ENCODE assay signal across 13 mouse cellular contexts in genomic region chr7:135017531-135017930, GRCm38 (mm10).
"Had no signal": no experiment of that assay in that cellular context is flagged by ENCODE, and none has a peak within 500 bp of the region (broad histone marks: within the 10 kb centered on the region; RNA-seq: fewer than 3 reads in every experiment).

No protein-coding gene starts in this region.

- ATAC-seq: hindbrain, postnatal 0 days had no signal

- H3K9me3 ChIP-seq: midbrain, embryonic 12.5 days; neural tube, embryonic 13.5 days had no signal

- H3K4me2 ChIP-seq: midbrain, embryonic 12.5 days; neural tube, embryonic 13.5 days had no signal

- H3K27ac ChIP-seq: hindbrain, postnatal 0 days; liver, embryonic 14.5 days; midbrain, embryonic 12.5 days; neural tube, embryonic 13.5 days had no signal

- H3K36me3 ChIP-seq: midbrain, embryonic 12.5 days; neural tube, embryonic 13.5 days had no signal

- H3K27me3 ChIP-seq: midbrain, embryonic 12.5 days; neural tube, embryonic 13.5 days had no signal

- H3K4me3 ChIP-seq: midbrain, embryonic 12.5 days; neural tube, embryonic 13.5 days had no signal

- DNase-seq: kidney, adult 11 months; layer of hippocampus, adult 9-11 months; lung, adult 2 months; lung, postnatal 10 days; lung, postnatal 4 days; retina, postnatal 1 day; right cerebral cortex, postnatal 4 days; spleen, adult 18-20 months; thymus, postnatal 36 days had no signal

- H3K9ac ChIP-seq: liver, embryonic 14.5 days; midbrain, embryonic 12.5 days; neural tube, embryonic 13.5 days had no signal

- H3K4me1 ChIP-seq: neural tube, embryonic 13.5 days had no signal
